Mouse (Mus musculus) cerebellum, adult 18-20 months (tissue): ENCODE measurements at regions not wholly inside any gene's neighbourhood (a gene's known extent, or its start where the extent isn't known, plus 50 kb on each side); places are given as distances from the start of the nearest gene placed in this dataset.
A peak's percentile ranks its signal among the peaks of the same experiment; 100 is the strongest.

ENCODE experiments used
- DNase-seq, 2 experiments: peaks; one replicate each; pipeline ENCODE4 v3.0.0; 2021

GRCm38 (mm10) chr14:45992041-45992869 lies 334.3 kb upstream of the Ddhd1 start:
- DNase-seq, result peak in 1 of 2 experiments; percentile 5

DNA sequence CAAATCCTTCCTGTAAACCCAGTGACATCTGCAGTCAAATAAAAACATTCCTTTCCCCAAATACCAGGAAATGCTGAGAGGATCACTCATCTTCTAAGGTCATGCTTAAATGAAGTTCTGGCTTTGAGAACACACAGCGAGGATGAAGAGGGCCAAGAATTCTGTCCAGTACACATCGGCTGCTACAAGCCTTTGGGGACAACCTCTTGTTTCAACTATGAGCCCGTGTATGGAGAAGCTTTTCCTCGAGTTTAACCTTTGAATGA lies 334.9 kb upstream of the Ddhd1 start:
- no peak for DNase-seq

GRCm38 (mm10) chr14:45993669-45994068 lies 335.7 kb upstream of the Ddhd1 start:
- DNase-seq, result peak; percentile 34 to 50

DNA sequence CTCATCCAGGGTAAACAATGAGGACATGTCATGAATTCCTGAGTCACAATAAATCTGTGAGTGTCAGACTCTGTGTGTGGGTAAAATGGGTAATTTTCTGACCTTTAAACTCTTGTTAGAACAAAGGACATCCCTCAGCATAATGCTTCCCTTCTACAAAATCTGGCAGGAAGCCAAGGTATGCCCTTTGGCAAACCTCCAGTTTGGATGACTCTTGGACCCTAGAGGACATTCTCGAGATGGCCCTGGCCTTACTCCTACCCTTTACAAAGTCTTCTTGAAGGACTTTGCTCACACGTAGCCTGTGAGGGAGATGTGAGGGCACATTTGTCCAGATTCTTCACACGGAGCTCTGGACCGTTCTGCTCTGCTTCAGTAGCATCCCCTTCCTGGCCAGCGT lies 338.8 kb upstream of the Ddhd1 start:
- peak in 1 of 2 experiments; percentile 5 for DNase-seq

GRCm38 (mm10) chr14:46004078-46004477 lies 346.1 kb upstream of the Ddhd1 start:
- DNase-seq, result no peak

DNA sequence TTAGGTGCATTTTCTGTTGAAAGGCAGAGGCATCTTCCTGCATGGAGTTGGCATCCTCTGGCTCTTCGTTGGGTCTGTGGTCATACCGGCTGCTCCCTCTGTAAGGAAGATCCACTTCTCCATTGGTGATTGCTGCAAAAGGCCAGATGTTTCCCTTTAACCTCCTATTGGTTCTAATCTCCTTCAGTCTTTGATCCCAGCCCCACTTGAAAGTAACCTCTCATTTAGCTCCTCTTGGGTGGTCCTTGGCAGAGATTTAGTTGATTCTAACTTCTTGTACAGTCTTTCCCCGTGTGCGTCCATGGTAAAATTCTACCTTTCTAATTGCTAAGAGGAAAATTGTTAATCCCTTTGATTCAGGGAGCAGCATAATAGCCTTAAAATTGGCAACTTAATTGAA lies 347.4 kb upstream of the Ddhd1 start:
- DNase-seq, result no peak

DNA sequence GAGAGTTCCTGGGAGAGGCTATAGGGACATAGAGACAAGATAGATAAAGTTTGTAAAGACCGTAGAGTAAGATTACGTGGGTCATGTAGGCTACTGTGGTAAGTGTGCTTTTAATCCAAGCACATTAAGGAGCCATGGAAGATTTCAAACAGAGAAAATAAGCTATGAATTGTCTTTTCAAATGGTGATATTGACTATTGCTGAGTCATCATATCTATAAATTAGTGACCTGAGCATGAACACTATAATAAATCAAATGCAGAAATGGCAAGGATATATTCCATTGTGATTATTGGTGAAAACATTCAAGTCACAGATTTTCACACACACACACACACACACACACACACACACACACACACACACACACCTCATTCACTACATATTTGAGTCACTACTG lies 355.3 kb upstream of the Ddhd1 start:
- no peak for DNase-seq

GRCm38 (mm10) chr14:46014090-46014489 lies 356.1 kb upstream of the Ddhd1 start:
- DNase-seq, result no peak

DNA sequence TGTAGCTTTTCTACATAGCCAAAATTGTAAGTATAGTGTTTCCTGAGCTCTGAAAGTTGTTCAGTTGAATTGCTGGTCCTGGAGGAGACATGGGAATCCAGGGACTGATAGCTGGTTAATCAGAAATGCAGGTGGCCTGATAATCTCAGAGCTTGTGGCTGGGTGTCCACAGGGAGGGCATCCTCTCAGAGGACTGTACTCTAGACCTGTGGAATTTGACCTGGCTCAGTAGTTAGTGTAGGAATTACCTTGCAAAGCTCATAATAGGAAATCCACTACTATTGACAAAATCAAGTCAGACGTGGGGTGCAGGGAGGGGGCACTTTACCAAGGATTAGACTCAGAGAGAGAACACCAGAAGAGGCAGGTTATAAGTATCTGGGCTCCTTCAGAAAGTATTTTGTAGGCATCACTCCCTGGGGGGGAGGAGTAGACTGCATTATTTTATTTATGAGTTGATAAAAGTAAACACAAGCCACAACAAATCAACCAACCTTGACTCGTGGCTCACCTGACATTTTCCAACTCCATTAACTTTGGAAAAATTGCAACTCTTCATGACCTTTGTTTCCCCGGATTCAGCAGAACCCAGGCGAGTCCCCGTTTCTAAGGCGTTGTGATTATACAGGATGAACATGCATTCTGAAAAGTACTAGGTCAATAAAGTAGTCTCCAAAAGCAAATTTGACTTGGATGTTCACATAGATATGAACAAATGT lies 357.9 kb upstream of the Ddhd1 start:
- DNase-seq, result no peak

GRCm38 (mm10) chr14:46016701-46017106 lies 358.8 kb upstream of the Ddhd1 start:
- no peak for DNase-seq

DNA sequence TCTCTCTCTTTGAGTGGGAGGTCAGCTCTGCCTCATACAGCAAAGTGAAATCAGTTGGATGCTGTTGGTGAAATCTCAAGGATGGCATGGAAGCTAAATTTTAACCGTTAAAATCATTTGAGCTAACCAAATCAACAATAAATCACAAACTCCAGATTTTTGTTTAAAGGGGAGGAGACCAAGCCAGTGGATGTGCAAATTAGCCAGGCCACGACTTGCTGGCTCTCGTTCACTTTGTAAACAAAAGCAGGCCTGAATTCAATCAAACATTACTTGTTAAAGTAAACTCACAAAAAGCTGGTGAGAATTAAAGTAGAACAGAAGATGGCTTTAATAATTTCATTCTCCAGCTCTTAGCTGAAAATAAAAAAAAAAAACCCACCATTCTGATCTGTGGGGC lies 359.3 kb upstream of the Ddhd1 start:
- DNase-seq, result no peak

- DNase-seq, result no peak
Measured at GRCm38 (mm10) chr14:46017976-46018375, 360.0 kb upstream of the Ddhd1 start.

GRCm38 (mm10) chr14:46019240-46020025 lies 359.8 kb upstream of the Gm15217 start:
- DNase-seq, result no peak

DNA sequence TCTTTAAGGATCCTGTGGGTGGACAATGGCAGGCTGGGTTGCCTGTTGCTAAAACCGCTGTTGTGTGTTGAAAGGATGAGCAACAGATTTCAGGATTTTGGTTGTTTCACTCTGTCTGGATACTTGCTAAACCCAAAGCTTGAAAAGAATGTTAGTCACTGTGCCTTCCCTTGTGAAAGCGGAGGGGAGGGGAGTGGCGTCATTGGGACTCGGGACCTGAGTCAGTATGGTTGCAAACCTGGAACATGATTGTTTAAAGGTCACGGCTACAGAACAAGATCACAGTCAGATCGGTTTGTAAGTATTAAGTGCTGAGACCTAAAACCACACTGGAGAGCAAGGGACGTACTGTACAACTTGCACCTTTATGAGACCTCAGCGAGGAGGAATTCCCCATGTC lies 344.9 kb upstream of the Gm15217 start:
- DNase-seq, result no peak

GRCm38 (mm10) chr14:46060622-46061381 lies 318.4 kb upstream of the Gm15217 start:
- DNase-seq, result no peak

GRCm38 (mm10) chr14:46067102-46067801 lies 312.0 kb upstream of the Gm15217 start:
- DNase-seq, result no peak

DNA sequence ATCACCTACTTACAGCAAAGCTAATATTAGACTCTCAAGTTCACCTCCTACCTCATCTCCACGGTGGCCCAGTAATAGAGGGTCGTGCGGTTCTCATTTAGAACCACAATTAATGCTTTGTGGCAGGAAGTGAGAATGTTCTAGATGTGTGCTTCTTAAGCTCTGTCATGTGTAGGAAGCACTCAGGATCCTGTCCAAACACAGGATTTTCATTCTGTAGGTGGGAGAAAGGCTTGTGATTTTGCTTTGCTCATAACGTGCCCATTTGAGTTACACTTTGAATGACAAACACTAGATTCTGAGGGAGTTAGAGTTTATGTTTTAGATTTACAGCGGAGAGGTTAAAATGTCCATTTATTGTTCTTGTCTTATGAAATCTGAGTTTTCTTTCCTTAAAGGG lies 308.0 kb upstream of the Gm15217 start:
- no peak for DNase-seq

DNA sequence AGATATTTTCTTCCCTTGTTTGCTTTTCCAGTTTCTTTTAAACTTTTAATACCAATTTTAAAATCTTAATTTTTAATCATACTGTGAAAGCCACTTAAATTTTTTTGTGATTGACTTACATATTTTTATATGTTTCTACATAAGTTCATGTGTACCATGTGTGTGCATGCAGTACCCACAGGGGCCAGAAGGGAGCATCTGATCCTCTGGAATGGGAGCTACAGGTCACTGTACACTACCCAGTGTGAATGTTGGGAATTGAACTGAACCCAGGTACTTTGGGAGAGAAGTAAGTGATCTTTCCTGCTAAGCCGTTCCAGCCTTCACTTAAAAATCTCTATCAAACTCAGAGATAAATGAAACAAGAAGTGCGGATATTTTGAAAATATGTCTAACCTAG lies 302.5 kb upstream of the Gm15217 start:
- no peak for DNase-seq

DNA sequence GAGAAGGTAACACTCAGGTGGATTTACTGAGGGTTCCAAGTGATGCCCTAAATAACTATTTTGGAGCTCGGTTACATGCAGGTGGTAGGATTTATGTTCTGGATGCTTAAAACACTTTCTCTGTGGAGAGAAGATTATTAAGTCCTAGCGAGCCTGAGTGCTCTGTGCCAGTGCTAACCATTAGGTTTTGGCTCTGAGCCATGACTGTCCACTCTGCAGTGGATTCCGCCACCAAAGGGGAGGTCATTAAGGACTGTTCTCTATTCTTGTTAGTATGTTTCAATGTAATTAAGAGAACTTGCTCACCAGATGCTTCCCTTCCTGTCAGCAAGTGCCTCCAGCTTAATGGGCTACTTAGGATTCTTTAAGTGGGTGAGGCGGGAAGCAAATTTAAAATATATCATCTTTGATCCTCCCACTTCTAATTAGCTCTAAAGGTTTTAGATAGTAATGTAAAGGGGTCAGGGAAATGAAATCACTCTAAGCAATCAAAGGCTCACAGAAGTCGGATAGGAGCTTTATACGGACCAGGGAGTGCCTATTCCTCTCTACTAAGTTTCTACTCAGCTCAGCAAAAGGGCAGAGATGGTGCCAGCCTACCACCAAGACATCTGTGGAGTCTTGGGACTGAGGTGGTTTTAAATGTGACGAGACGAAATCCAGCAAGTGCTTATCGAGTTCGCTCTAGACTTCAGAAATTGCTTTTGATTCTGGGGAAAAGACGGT lies 301.6 kb upstream of the Gm15217 start:
- no peak for DNase-seq

GRCm38 (mm10) chr14:46082646-46083045 lies 296.6 kb upstream of the Gm15217 start:
- DNase-seq, result no peak

- DNase-seq, result no peak
Measured at GRCm38 (mm10) chr14:46088968-46089691, 290.1 kb upstream of the Gm15217 start.
